Mouse (Mus musculus) frontal cortex, postnatal 25 days (tissue): ENCODE results near the gene Prkag2.

Experiments
- DNase-seq, 2 experiments: peaks; one replicate each; pipeline ENCODE4 v3.0.0; 2022; ENCODE audit warnings: low spot score in 2 of 2

Gene Prkag2

GRCm38 (mm10) chr5:24915119-24915518, 185.3 kb downstream of the Prkag2 start:
- no peak for DNase-seq

- no peak for DNase-seq
These were observed 186.8 kb downstream of the Prkag2 start for GRCm38 (mm10) chr5:24913656-24914055.

- no peak for DNase-seq
These were observed 191.4 kb downstream of the Prkag2 start for GRCm38 (mm10) chr5:24908820-24909716.

GRCm38 (mm10) chr5:24908141-24908819, 192.2 kb downstream of the Prkag2 start:
- peak; percentile 70 to 76 for DNase-seq

- peak in 1 of 2 experiments; percentile 23 for DNase-seq
These were observed 192.7 kb downstream of the Prkag2 start for GRCm38 (mm10) chr5:24907737-24908136.

- DNase-seq = no peak
These were observed 193.6 kb downstream of the Prkag2 start for GRCm38 (mm10) chr5:24906844-24907243.

GRCm38 (mm10) chr5:24904941-24905340, 195.5 kb downstream of the Prkag2 start:
- no peak for DNase-seq

GRCm38 (mm10) chr5:24904423-24904822, 196.0 kb downstream of the Prkag2 start:
- DNase-seq = no peak

GRCm38 (mm10) chr5:24904001-24904400, 196.4 kb downstream of the Prkag2 start:
- no peak for DNase-seq

- no peak for DNase-seq
These were observed 197.6 kb downstream of the Prkag2 start for GRCm38 (mm10) chr5:24902835-24903234.

GRCm38 (mm10) chr5:24895606-24896005, 204.8 kb downstream of the Prkag2 start:
- DNase-seq = no peak

- DNase-seq = no peak
These were observed 205.6 kb downstream of the Prkag2 start for GRCm38 (mm10) chr5:24894814-24895213.

- DNase-seq = no peak
These were observed 208.0 kb downstream of the Prkag2 start for GRCm38 (mm10) chr5:24892461-24892860.

- no peak for DNase-seq
These were observed 210.6 kb downstream of the Prkag2 start for GRCm38 (mm10) chr5:24889860-24890259.

GRCm38 (mm10) chr5:24888874-24889591, 211.4 kb downstream of the Prkag2 start:
- no peak for DNase-seq

GRCm38 (mm10) chr5:24887271-24887670, 213.2 kb downstream of the Prkag2 start:
- no peak for DNase-seq

GRCm38 (mm10) chr5:24878713-24879112, 221.7 kb downstream of the Prkag2 start:
- DNase-seq = no peak

- no peak for DNase-seq
These were observed 222.4 kb downstream of the Prkag2 start for GRCm38 (mm10) chr5:24877836-24878624.

- DNase-seq = no peak
These were observed 223.8 kb downstream of the Prkag2 start for GRCm38 (mm10) chr5:24876653-24877052.

- no peak for DNase-seq
These were observed 226.3 kb downstream of the Prkag2 start for GRCm38 (mm10) chr5:24874111-24874510.

GRCm38 (mm10) chr5:24873221-24873620, 227.2 kb downstream of the Prkag2 start:
- no peak for DNase-seq
